Mouse (Mus musculus): ENCODE data around the gene Nyap2.

- TF ChIP-seq POLR2A (IDR thresholded peaks at IDR 0.05; ENCODE audit: control insufficient read depth, extremely low read depth, insufficient read depth, low read length, poor library complexity) = no peak
- TF ChIP-seq CTCF (IDR thresholded peaks at IDR 0.05; ENCODE audit: borderline replicate concordance, control insufficient read depth, extremely low read depth, insufficient read depth, low read length, poor library complexity) = no peak
Measured at GRCm38 (mm10) chr1:81090400-81090799, 13.7 kb downstream of the Nyap2 start.

All from thymus, adult 2 months (tissue).